Mouse (Mus musculus) limb, embryonic 13.5 days (tissue): ENCODE measurements around the gene Tm4sf5. TPM values are rescaled to one million over a fixed set of nuclear protein-coding genes. Genes with fewer than 3 reads are reported as not detected.
"Not testable (repeated sequence)": the region's sequence is repeated elsewhere in the genome, so short reads cannot be mapped to it uniquely, and the experiment has no call there.

ENCODE experiments used
- ATAC-seq: fragments of 200-750 bp; cut with Nextera tagmentation; 2 replicates; pipeline ENCODE4 v1.8.0; 2017; ENCODE audit warnings: low read depth, moderate number of reproducible peaks, moderate TSS enrichment; ENCODE audit not compliant: low FRiP score
- H3K27ac ChIP-seq: fragments of 300-500 bp; sonication (generic); 2 replicates; pipeline ENCODE4 v1.5.1; 2015; ENCODE audit warnings: inconsistent platforms, mild to moderate bottlenecking, moderate library complexity
- H3K27me3 ChIP-seq: fragments of 300-500 bp; sonication (generic); 2 replicates; pipeline ENCODE4 v1.6.1; 2015; ENCODE audit warnings: mild to moderate bottlenecking, inconsistent platforms
- H3K36me3 ChIP-seq: fragments of 300-500 bp; sonication (generic); 2 replicates; pipeline ENCODE4 v1.6.1; 2015; ENCODE audit warnings: inconsistent platforms, mild to moderate bottlenecking, moderate library complexity
- H3K4me1 ChIP-seq: fragments of 300-500 bp; sonication (generic); 2 replicates; pipeline ENCODE4 v1.6.1; 2015; ENCODE audit warnings: inconsistent platforms
- H3K4me2 ChIP-seq: fragments of 300-500 bp; sonication (generic); replicated peaks from 2 replicates; pipeline ENCODE4 v1.6.1; 2015; ENCODE audit warnings: inconsistent platforms, mild to moderate bottlenecking, moderate library complexity
- H3K4me3 ChIP-seq: fragments of 300-500 bp; sonication (generic); 2 replicates; pipeline ENCODE4 v1.5.1; 2015; ENCODE audit warnings: moderate library complexity, mild to moderate bottlenecking, inconsistent platforms
- H3K9ac ChIP-seq: fragments of 300-500 bp; sonication (generic); 2 replicates; pipeline ENCODE4 v1.6.1; 2015; ENCODE audit warnings: mild to moderate bottlenecking, inconsistent platforms
- H3K9me3 ChIP-seq: fragments of 300-500 bp; sonication (generic); 2 replicates; pipeline ENCODE4 v1.6.1; 2016; ENCODE audit warnings: inconsistent platforms
- WGBS: fragments of 180-500 bp; shearing (Covaris S2); methylation state at CpG from one replicate; pipeline ENCODE4 v1.1.7; 2015; 5-methylcytosine and 5-hydroxymethylcytosine counted together
- polyA plus RNA-seq: library from polyadenylated mRNA; unstranded; fragments of >200 nt; fragmentation: Nextera tagmentation; extraction: Ambion mirVana; gene quantifications from 2 replicates; pipeline ENCODE4 v1.2.1, GENCODE M21; 2015

The Tm4sf5 gene
- polyA plus RNA-seq, 1 experiment from 2014 or later = 0.29 TPM

GRCm38 (mm10) chr11:70526211-70526610 is 21.2 kb downstream of the Tm4sf5 start:
- H3K9ac ChIP-seq = peak overlapping the region; percentile 77
- ATAC-seq = no peak
- 86% methylated on average over 12 of the region's 12 CpGs for WGBS
- no peaks in the 10 kb centered on the region for H3K9me3 ChIP-seq
- peaks cover 38% of the 10 kb centered on the region for H3K36me3 ChIP-seq
- no peak overlapping the region for H3K27ac ChIP-seq
- peak overlapping the region; percentile 88 for H3K4me2 ChIP-seq
- peak overlapping the region; percentile 70 for H3K4me3 ChIP-seq
- H3K27me3 ChIP-seq = no peaks in the 10 kb centered on the region
- peaks cover 9% of the 10 kb centered on the region for H3K4me1 ChIP-seq

GRCm38 (mm10) chr11:70528610-70529009 is 23.6 kb downstream of the Tm4sf5 start:
- Histone ChIP-seq H3K9ac (no peak overlapping the region), H3K36me3 (peaks cover 38% of the 10 kb centered on the region), H3K27me3 (no peaks in the 10 kb centered on the region), H3K4me1 (peaks cover 9% of the 10 kb centered on the region), H3K4me3 (no peak overlapping the region), H3K4me2 (no peak overlapping the region), H3K9me3 (no peaks in the 10 kb centered on the region), H3K27ac (no peak overlapping the region)
- ATAC-seq = no peak
- WGBS = 89% methylated on average over 7 of the region's 7 CpGs

DNA sequence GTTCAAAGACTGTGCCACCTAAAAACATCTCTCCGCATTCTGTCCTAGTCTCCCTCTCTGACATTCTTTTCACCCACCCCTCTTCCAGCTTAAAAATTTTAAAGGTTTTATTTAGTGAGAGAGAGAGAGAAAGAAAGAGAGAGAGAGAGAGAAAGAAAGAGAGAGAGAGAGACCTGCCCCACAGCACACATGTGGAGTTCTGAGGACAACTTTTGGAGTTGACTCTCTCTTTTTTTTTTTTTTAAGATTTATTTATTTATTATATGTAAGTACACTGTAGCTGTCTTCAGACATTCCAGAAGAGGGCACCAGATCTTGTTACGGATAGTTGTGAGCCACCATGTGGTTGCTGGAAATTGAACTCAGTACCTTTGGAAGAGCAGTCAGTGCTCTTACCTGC is 26.0 kb downstream of the Tm4sf5 start:
- H3K9me3 ChIP-seq, ATAC-seq, H3K4me3 ChIP-seq, H3K27ac ChIP-seq, H3K4me1 ChIP-seq, H3K4me2 ChIP-seq, H3K9ac ChIP-seq, H3K27me3 ChIP-seq: not testable (repeated sequence)
- WGBS = 78% methylated on average over 2 of the region's 2 CpGs
- peaks cover 38% of the 10 kb centered on the region for H3K36me3 ChIP-seq

DNA sequence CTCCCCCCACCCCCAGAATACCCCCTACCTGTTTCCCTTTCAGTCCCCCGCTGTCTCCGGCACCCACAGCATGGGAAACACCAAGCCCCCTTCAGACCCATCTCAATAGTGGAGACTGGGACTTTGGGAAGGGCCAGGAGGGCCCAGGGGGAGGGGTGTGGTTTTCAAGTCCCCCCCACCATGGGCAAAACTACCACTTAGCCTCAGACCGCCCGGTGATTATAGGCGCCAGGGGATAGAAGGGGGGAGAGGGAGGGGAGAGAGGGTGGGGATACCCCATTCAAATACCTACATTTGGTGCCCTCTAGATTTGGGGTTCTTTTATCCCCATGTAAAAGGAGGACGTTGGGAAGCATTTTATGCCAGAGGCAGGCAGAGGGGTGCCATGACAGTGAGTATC is 27.8 kb downstream of the Tm4sf5 start, which contains the start of gene Gm40193:
Gene Gm40193 (minus strand): TSS at position 101 of the 400 bp plus-strand sequence.
- 77% methylated on average over 6 of the region's 6 CpGs for WGBS
- H3K4me1 ChIP-seq = no peaks in the 10 kb centered on the region
- H3K4me2 ChIP-seq = no peak within 1 kb of the TSS
- no peak for ATAC-seq
- H3K27ac ChIP-seq = no peak within 1 kb of the TSS
- no peak within 1 kb of the TSS for H3K9ac ChIP-seq
- H3K4me3 ChIP-seq = no peak within 1 kb of the TSS
- no peaks in the 10 kb centered on the region for H3K9me3 ChIP-seq
- H3K27me3 ChIP-seq = peaks cover 3% of the 10 kb centered on the region; the same call in 1 of the 2 replicates
- H3K36me3 ChIP-seq = peaks cover 20% of the 10 kb centered on the region

DNA sequence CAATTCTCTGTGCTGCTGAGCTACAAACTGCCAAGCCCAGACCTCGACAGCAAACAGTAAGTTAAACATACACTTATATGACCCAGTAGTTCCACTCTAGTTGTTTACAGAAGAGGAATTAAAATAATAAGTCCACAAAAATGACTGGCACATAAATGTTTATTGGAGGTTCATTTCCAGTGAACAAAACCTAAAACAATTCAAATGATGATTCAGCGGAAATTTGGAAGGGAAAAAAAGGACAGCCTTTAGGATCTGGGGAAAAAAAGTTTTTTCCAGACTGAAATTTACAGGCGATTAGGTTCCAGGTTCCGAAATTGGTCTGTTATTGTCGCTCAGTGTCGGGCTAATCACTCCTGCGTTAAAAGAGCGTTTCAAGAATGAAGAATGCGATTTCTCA is 34.4 kb downstream of the Tm4sf5 start:
- Histone ChIP-seq H3K27me3 (peaks cover 55% of the 10 kb centered on the region), H3K4me1 (peaks cover 7% of the 10 kb centered on the region; the same call in 1 of the 2 replicates), H3K4me2 (peak overlapping the region; percentile 86), H3K36me3 (no peaks in the 10 kb centered on the region), H3K9me3 (no peaks in the 10 kb centered on the region), H3K27ac (no peak overlapping the region), H3K9ac (peak overlapping the region; percentile 77), H3K4me3 (peak overlapping the region; percentile 67)
- no peak for ATAC-seq
- WGBS = 19% methylated on average over 9 of the region's 9 CpGs

GRCm38 (mm10) chr11:70539877-70540587 is 35.0 kb downstream of the Tm4sf5 start, which contains the start of gene Pld2:
TSS of gene Pld2 (plus strand) at chr11:70540064.
- Histone ChIP-seq H3K27ac (no peak within 1 kb of the TSS), H3K27me3 (peaks cover 55% of the 10 kb centered on the region), H3K4me3 (peak within 1 kb of the TSS; percentile 67), H3K9ac (peak within 1 kb of the TSS; percentile 77), H3K4me2 (peak within 1 kb of the TSS; percentile 86), H3K4me1 (peaks cover 7% of the 10 kb centered on the region; the same call in 1 of the 2 replicates), H3K36me3 (no peaks in the 10 kb centered on the region), H3K9me3 (no peaks in the 10 kb centered on the region)
- ATAC-seq = peak; percentile 88
- under 1% methylated on average over 64 of the region's 65 CpGs for WGBS

- no peaks in the 10 kb centered on the region for H3K36me3 ChIP-seq
- no peak overlapping the region for H3K27ac ChIP-seq
- peaks cover 55% of the 10 kb centered on the region for H3K27me3 ChIP-seq
- 89% methylated on average over 7 of the region's 7 CpGs for WGBS
- no peak overlapping the region for H3K9ac ChIP-seq
- peak overlapping the region; percentile 67 for H3K4me3 ChIP-seq
- H3K4me2 ChIP-seq = peak overlapping the region; percentile 86
- H3K4me1 ChIP-seq = peaks cover 7% of the 10 kb centered on the region; the same call in 1 of the 2 replicates
- ATAC-seq = no peak
- no peaks in the 10 kb centered on the region for H3K9me3 ChIP-seq
Measured at GRCm38 (mm10) chr11:70540928-70541327, 35.9 kb downstream of the Tm4sf5 start.

GRCm38 (mm10) chr11:70541415-70541814 is 36.4 kb downstream of the Tm4sf5 start:
- H3K4me1 ChIP-seq = peaks cover 7% of the 10 kb centered on the region; the same call in 1 of the 2 replicates
- ATAC-seq = no peak
- H3K9ac ChIP-seq = no peak overlapping the region
- no peaks in the 10 kb centered on the region for H3K9me3 ChIP-seq
- no peak overlapping the region for H3K4me3 ChIP-seq
- H3K27me3 ChIP-seq = peaks cover 55% of the 10 kb centered on the region
- H3K27ac ChIP-seq = no peak overlapping the region
- H3K4me2 ChIP-seq = no peak overlapping the region
- no peaks in the 10 kb centered on the region for H3K36me3 ChIP-seq
- 74% methylated on average over 5 of the region's 5 CpGs for WGBS

DNA sequence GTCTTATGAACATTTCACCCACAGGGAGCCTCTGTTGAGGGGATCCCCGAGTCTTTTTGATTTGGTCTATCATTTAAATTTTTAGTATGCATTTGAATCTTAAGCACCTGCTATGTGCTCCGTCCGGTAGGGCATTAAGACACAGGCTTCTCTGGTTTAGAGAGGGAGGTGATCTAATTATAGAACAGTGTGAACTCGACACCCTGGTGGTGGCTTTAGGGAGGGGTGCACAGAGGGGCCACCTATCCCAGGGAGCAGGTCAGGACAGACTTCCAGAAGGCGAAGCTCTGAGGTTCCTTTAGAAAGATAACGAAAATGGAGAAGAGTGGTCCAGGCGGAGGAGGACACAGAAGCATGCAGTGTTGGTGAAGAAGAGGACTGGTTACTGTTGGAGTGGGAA is 39.5 kb downstream of the Tm4sf5 start:
- no peak overlapping the region for H3K4me2 ChIP-seq
- no peak overlapping the region for H3K4me3 ChIP-seq
- WGBS = 62% methylated on average over 7 of the region's 7 CpGs
- H3K27me3 ChIP-seq = peaks cover 39% of the 10 kb centered on the region
- ATAC-seq = no peak
- peaks cover 7% of the 10 kb centered on the region; the same call in 1 of the 2 replicates for H3K4me1 ChIP-seq
- H3K36me3 ChIP-seq = no peaks in the 10 kb centered on the region
- no peaks in the 10 kb centered on the region for H3K9me3 ChIP-seq
- no peak overlapping the region for H3K27ac ChIP-seq
- H3K9ac ChIP-seq = no peak overlapping the region

DNA sequence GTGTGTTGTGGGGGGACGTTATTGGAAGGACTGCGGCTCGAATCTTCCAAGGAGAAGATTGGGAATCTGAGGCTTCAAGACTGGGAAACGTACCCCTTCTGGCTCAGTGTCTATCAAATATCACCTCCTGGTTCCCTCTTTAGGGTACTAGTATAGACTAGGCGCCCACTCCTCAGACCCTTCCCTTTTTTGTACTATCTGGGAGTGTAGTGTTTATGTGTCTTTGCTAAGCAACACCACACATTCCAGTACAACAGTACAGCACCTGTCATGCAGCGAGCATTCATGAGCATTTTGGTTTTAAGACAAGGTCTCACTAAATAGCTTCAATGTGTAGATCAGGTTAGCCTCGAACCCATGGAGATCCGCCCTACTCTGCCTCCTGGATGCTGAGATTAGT is 46.5 kb downstream of the Tm4sf5 start:
- no peak for ATAC-seq
- WGBS = 87% methylated on average over 8 of the region's 8 CpGs
- Histone ChIP-seq H3K9me3 (no peaks in the 10 kb centered on the region), H3K4me2 (no peak overlapping the region), H3K27me3 (no peaks in the 10 kb centered on the region), H3K9ac (no peak overlapping the region), H3K4me1 (0 out of 2 replicates have a peak, but pooled peaks cover 3% of the 10 kb centered on the region), H3K27ac (no peak overlapping the region), H3K4me3 (no peak overlapping the region), H3K36me3 (peaks cover 2% of the 10 kb centered on the region; the same call in 1 of the 2 replicates)

DNA sequence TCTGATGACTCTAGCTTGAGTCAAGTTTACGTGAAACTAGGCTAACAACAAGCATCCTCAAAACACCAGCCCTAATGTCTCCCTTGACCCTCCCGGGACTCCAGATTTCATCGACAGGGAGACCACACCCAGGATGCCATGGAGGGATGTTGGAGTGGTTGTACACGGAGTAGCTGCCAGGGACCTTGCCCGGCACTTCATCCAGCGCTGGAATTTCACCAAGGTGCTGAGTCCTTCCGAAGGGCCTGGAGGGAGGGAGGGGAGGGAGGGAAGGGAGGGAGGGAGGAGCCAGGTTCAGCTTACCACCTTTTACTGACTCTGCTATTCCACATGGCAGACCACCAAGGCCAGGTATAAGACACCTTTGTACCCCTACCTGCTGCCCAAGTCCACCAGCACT is 48.9 kb downstream of the Tm4sf5 start:
- WGBS = 22% methylated on average over 7 of the region's 7 CpGs
- Histone ChIP-seq H3K9ac (no peak overlapping the region), H3K9me3 (no peaks in the 10 kb centered on the region)

GRCm38 (mm10) chr11:70557545-70557944 is 52.5 kb downstream of the Tm4sf5 start:
- no peak overlapping the region for H3K9ac ChIP-seq

More for the DNA sequence above, 48.9 kb downstream of the Tm4sf5 start:
- Histone ChIP-seq H3K36me3 (peaks cover 3% of the 10 kb centered on the region; the same call in 1 of the 2 replicates), H3K27me3 (no peaks in the 10 kb centered on the region), H3K4me3 (no peak overlapping the region), H3K4me1 (0 out of 2 replicates have a peak, but pooled peaks cover 3% of the 10 kb centered on the region), H3K4me2 (no peak overlapping the region), H3K27ac (no peak overlapping the region)
- ATAC-seq = no peak

More at GRCm38 (mm10) chr11:70557545-70557944, 52.5 kb downstream of the Tm4sf5 start:
- ATAC-seq = no peak
- peaks cover 8% of the 10 kb centered on the region; the same call in 1 of the 2 replicates for H3K4me1 ChIP-seq
- H3K36me3 ChIP-seq = peaks cover 3% of the 10 kb centered on the region; the same call in 1 of the 2 replicates
- no peak overlapping the region for H3K27ac ChIP-seq
- H3K27me3 ChIP-seq = no peaks in the 10 kb centered on the region
- 86% methylated on average over 9 of the region's 9 CpGs for WGBS
- H3K4me2 ChIP-seq = no peak overlapping the region
- no peak overlapping the region for H3K4me3 ChIP-seq
- H3K9me3 ChIP-seq = no peaks in the 10 kb centered on the region
